Mouse (Mus musculus) midbrain, embryonic 16.5 days (tissue): Measurements from ENCODE around the gene Sln. TPM values are rescaled to one million over a fixed set of nuclear protein-coding genes. Genes with fewer than 3 reads are reported as not detected.
A peak's percentile ranks its signal among the peaks of the same experiment; 100 is the strongest.

Experiments used
- ATAC-seq: fragments of 200-750 bp; cut with Nextera tagmentation; 2 replicates; pipeline ENCODE4 v1.8.0; 2017; ENCODE audit warnings: moderate TSS enrichment
- H3K27ac ChIP-seq: fragments of 300-500 bp; sonication (generic); 2 replicates; pipeline ENCODE4 v1.5.1; 2014; ENCODE audit warnings: mild to moderate bottlenecking, low read length, mixed read lengths
- H3K27me3 ChIP-seq: fragments of 300-500 bp; sonication (generic); 2 replicates; pipeline ENCODE4 v1.6.1; 2014; ENCODE audit warnings: low read depth, low read length, mixed read lengths; ENCODE audit not compliant: control insufficient read depth, insufficient read depth
- H3K36me3 ChIP-seq: fragments of 300-500 bp; sonication (generic); 2 replicates; pipeline ENCODE4 v1.6.1; 2014; ENCODE audit warnings: mild to moderate bottlenecking, low read length, moderate library complexity, mixed read lengths; ENCODE audit not compliant: control insufficient read depth, insufficient read depth
- H3K4me1 ChIP-seq: fragments of 300-500 bp; sonication (generic); 2 replicates; pipeline ENCODE4 v1.6.1; 2014; ENCODE audit warnings: mild to moderate bottlenecking, low read length, mixed read lengths; ENCODE audit not compliant: control insufficient read depth, insufficient read depth
- H3K4me2 ChIP-seq: fragments of 300-500 bp; sonication (generic); 2 replicates; pipeline ENCODE4 v1.6.1; 2014; ENCODE audit warnings: mild to moderate bottlenecking, low read length, mixed read lengths
- H3K4me3 ChIP-seq: fragments of 300-500 bp; sonication (generic); 2 replicates; pipeline ENCODE4 v1.5.1; 2014; ENCODE audit warnings: low read depth, mild to moderate bottlenecking, low read length, moderate library complexity, mixed read lengths
- H3K9ac ChIP-seq: fragments of 300-500 bp; sonication (generic); 2 replicates; pipeline ENCODE4 v1.6.1; 2014; ENCODE audit warnings: low read depth, low read length, mixed read lengths
- H3K9me3 ChIP-seq: fragments of 300-500 bp; sonication (generic); replicated peaks from 2 replicates; pipeline ENCODE4 v1.6.1; 2014; ENCODE audit warnings: mild to moderate bottlenecking, low read length, mixed read lengths; ENCODE audit not compliant: control insufficient read depth, poor library complexity, severe bottlenecking
- WGBS: fragments of 180-500 bp; shearing (Covaris S2); extraction: QIAGEN DNeasy Blood & Tissue Kit; methylation state at CpG from one replicate; pipeline ENCODE4 v1.1.7; 2014; 5-methylcytosine and 5-hydroxymethylcytosine counted together
- polyA plus RNA-seq: library from polyadenylated mRNA; unstranded; fragments of >200 nt; fragmentation: Nextera tagmentation; extraction: Ambion mirVana; gene quantifications from 2 replicates; pipeline ENCODE4 v1.2.1, GENCODE M21; 2015

The Sln gene
- polyA plus RNA-seq, 1 experiment from 2014 or later: 0.31 TPM

- H3K4me3 ChIP-seq: no peak overlapping the region
- ATAC-seq: no peak
- no peaks in the 10 kb centered on the region for H3K4me1 ChIP-seq
- no peak overlapping the region for H3K9ac ChIP-seq
- H3K9me3 ChIP-seq: no peaks in the 10 kb centered on the region
- H3K27ac ChIP-seq: no peak overlapping the region
- 78% methylated on average over 23 of the region's 23 CpGs for WGBS
- H3K27me3 ChIP-seq: no peaks in the 10 kb centered on the region
- no peak overlapping the region for H3K4me2 ChIP-seq
- no peaks in the 10 kb centered on the region for H3K36me3 ChIP-seq
Observed at GRCm38 (mm10) chr9:53883588-53884280, 33.8 kb downstream of the Sln start.

DNA sequence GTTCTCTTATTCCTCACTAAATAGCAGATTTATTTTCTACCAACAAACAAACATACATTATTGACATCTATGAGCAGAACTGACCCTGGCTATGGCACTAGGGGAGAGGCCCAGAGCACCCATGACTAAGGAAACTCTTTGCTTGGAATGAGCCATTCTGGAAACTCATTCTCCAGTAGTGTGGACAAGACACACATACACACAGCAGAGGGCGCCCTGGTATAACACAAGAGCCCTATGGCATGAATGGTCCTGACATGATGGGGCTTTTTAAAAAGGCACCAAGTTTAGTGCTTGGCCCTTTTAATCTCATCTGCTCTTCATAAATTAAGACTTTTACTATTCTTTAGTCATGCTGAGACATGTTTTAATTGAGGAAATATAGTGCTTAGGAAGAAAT is 40.1 kb downstream of the Sln start:
- Histone ChIP-seq H3K27me3 (no peaks in the 10 kb centered on the region), H3K36me3 (no peaks in the 10 kb centered on the region), H3K4me1 (no peaks in the 10 kb centered on the region), H3K9me3 (no peaks in the 10 kb centered on the region), H3K4me2 (no peak overlapping the region), H3K27ac (no peak overlapping the region), H3K4me3 (no peak overlapping the region), H3K9ac (no peak overlapping the region)
- ATAC-seq: peak; percentile 68; the same call in 1 of the 2 replicates
- WGBS: 4% methylated on average over 1 of the region's 1 CpGs

- 68% methylated on average over 7 of the region's 7 CpGs for WGBS
- no peak for ATAC-seq
- H3K27me3 ChIP-seq: no peaks in the 10 kb centered on the region
Observed at GRCm38 (mm10) chr9:53895827-53896226, 45.9 kb downstream of the Sln start.

DNA sequence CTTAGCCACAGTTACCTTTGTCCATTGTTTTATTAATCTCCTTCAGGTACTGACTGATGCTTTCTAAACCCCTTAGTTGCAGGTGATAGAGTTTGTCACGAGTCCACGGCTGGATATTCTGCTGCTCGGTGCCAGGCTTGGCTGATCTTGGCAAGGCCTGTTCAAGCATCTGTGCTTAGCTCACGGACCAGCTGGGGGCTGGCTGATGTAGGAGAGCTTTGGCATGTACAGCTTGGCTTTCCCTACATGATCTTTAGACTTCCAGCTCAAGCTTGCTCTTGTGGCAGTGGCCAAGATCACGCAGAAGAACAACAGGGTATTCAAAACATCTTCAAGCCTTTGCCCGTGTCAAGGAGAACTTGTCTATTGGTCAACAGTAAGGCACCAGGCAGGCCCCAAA is 49.9 kb downstream of the Sln start:
- no peaks in the 10 kb centered on the region for H3K9me3 ChIP-seq
- no peaks in the 10 kb centered on the region for H3K36me3 ChIP-seq
- H3K9ac ChIP-seq: no peak overlapping the region
- H3K4me1 ChIP-seq: no peaks in the 10 kb centered on the region
- no peak overlapping the region for H3K4me2 ChIP-seq
- whole genome bisulfite sequencing: 85% methylated on average over 6 of the region's 6 CpGs
- H3K4me3 ChIP-seq: no peak overlapping the region
- H3K27me3 ChIP-seq: no peaks in the 10 kb centered on the region
- no peak for ATAC-seq
- no peak overlapping the region for H3K27ac ChIP-seq

More at GRCm38 (mm10) chr9:53895827-53896226, 45.9 kb downstream of the Sln start:
- H3K9me3 ChIP-seq: no peaks in the 10 kb centered on the region
- no peak overlapping the region for H3K27ac ChIP-seq
- H3K36me3 ChIP-seq: no peaks in the 10 kb centered on the region
- H3K4me1 ChIP-seq: no peaks in the 10 kb centered on the region
- no peak overlapping the region for H3K4me3 ChIP-seq
- no peak overlapping the region for H3K9ac ChIP-seq
- no peak overlapping the region for H3K4me2 ChIP-seq

GRCm38 (mm10) chr9:53903215-53903842 is 53.4 kb downstream of the Sln start:
- Histone ChIP-seq H3K36me3 (no peaks in the 10 kb centered on the region), H3K9ac (no peak overlapping the region), H3K27ac (no peak overlapping the region), H3K9me3 (no peaks in the 10 kb centered on the region), H3K4me3 (no peak overlapping the region), H3K27me3 (no peaks in the 10 kb centered on the region), H3K4me1 (no peaks in the 10 kb centered on the region), H3K4me2 (no peak overlapping the region)
- WGBS: 73% methylated on average over 7 of the region's 7 CpGs
- no peak for ATAC-seq

Other genes starting within 250 kb of the Sln start
- 161 and 167 TPM in 2 replicates for gene Acat1, start 239.8 kb upstream of the Sln start, polyA plus RNA-seq
- gene Cul5, start 180.2 kb upstream of the Sln start, polyA plus RNA-seq: 35.9 and 40.8 TPM in 2 replicates
- 2.0 and 2.2 TPM in 2 replicates for gene Rab39, start 143.9 kb upstream of the Sln start, polyA plus RNA-seq
- gene Slc35f2, start 78.6 kb upstream of the Sln start, polyA plus RNA-seq: 12.2 and 14.3 TPM in 2 replicates
- 19.3 and 19.4 TPM in 2 replicates for gene Elmod1, start 125.1 kb downstream of the Sln start, polyA plus RNA-seq
- 0.40 and 1.0 TPM in 2 replicates for gene Tnfaip8l3, start 218.2 kb downstream of the Sln start, polyA plus RNA-seq